Mouse (Mus musculus) intestine, postnatal 0 days (tissue): ENCODE measurements around the gene Adgrl2. TPM values are rescaled to one million over a fixed set of nuclear protein-coding genes. Genes with fewer than 3 reads are reported as not detected.

Experiments used
- ATAC-seq: fragments of 200-750 bp; cut with Nextera tagmentation; 2 replicates; pipeline ENCODE4 v1.8.0; 2017; ENCODE audit warnings: mild to moderate bottlenecking, moderate TSS enrichment, moderate library complexity
- H3K27ac ChIP-seq: fragments of 300-500 bp; sonication (generic); 2 replicates; pipeline ENCODE4 v1.5.1; 2014; ENCODE audit warnings: mild to moderate bottlenecking, low read depth, low read length, moderate library complexity
- H3K27me3 ChIP-seq: fragments of 300-500 bp; sonication (generic); replicated peaks from 2 replicates; pipeline ENCODE4 v1.6.1; 2014; ENCODE audit warnings: low read length, mixed read lengths; ENCODE audit not compliant: control insufficient read depth, insufficient read depth
- H3K36me3 ChIP-seq: fragments of 300-500 bp; sonication (generic); 2 replicates; pipeline ENCODE4 v1.6.1; 2014; ENCODE audit warnings: mild to moderate bottlenecking, moderate library complexity; ENCODE audit not compliant: control insufficient read depth, insufficient read depth
- H3K4me1 ChIP-seq: fragments of 300-500 bp; sonication (generic); replicated peaks from 2 replicates; pipeline ENCODE4 v1.6.1; 2014; ENCODE audit warnings: antibody characterized with exemption, low read length, mixed read lengths; ENCODE audit not compliant: control insufficient read depth, insufficient read depth
- H3K4me2 ChIP-seq: fragments of 300-500 bp; sonication (generic); replicated peaks from 2 replicates; pipeline ENCODE4 v1.6.1; 2014; ENCODE audit warnings: low read depth, mild to moderate bottlenecking, moderate library complexity
- H3K4me3 ChIP-seq: fragments of 300-500 bp; sonication (generic); 2 replicates; pipeline ENCODE4 v1.5.1; 2014; ENCODE audit warnings: low read depth, low read length
- H3K9ac ChIP-seq: fragments of 300-500 bp; sonication (generic); 2 replicates; pipeline ENCODE4 v1.6.1; 2014; ENCODE audit warnings: mild to moderate bottlenecking, low read depth, low read length
- H3K9me3 ChIP-seq: fragments of 300-500 bp; sonication (generic); 2 replicates; pipeline ENCODE4 v1.6.1; 2016; ENCODE audit warnings: mixed run types; ENCODE audit not compliant: control insufficient read depth
- CTCF ChIP-seq: sonication (generic); IDR thresholded peaks from 2 replicates; pipeline ENCODE4 v1.5.1; 2016; ENCODE audit warnings: low read depth, mild to moderate bottlenecking, control low read depth, antibody characterized with exemption, moderate library complexity
- WGBS: fragments of 180-500 bp; shearing (Covaris S2); extraction: QIAGEN DNeasy Blood & Tissue Kit; methylation state at CpG from one replicate; pipeline ENCODE4 v1.1.7; 2014; 5-methylcytosine and 5-hydroxymethylcytosine counted together
- polyA plus RNA-seq: library from polyadenylated mRNA; unstranded; fragments of >200 nt; fragmentation: Nextera tagmentation; extraction: Ambion mirVana; gene quantifications from 2 replicates; pipeline ENCODE4 v1.2.1, GENCODE M21; 2015

The Adgrl2 gene
- polyA plus RNA-seq, 1 experiment from 2014 or later: 20.4 TPM

GRCm38 (mm10) chr3:148921966-148922587 is 68.3 kb downstream of the Adgrl2 start:
- Histone ChIP-seq H3K9ac (no peak overlapping the region), H3K4me1 (no peaks in the 10 kb centered on the region), H3K36me3 (no peaks in the 10 kb centered on the region), H3K4me3 (no peak overlapping the region), H3K27me3 (no peaks in the 10 kb centered on the region), H3K4me2 (no peak overlapping the region), H3K27ac (no peak overlapping the region), H3K9me3 (no peaks in the 10 kb centered on the region)
- ATAC-seq: no peak
- WGBS: 86% methylated on average over 13 of the region's 13 CpGs
- TF ChIP-seq CTCF: no peak

DNA sequence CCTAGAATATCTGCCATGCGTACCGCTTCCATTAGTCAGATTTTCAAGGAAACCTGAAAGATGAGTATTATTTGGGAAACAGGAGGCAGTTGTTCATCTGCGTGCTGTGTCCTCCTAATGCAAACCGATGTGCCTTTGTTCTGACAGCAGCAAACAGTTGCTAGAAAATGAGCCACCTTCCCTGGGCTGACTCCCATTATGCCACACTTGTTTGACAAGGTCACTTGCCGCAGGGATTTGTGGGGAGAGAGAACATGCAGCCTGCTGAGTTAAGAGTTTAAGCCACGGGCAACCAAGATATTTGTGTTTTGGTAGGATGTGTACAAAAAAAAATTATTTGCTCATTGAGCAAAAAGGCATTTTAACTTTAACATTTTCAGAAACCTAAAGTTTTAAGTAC is 69.5 kb downstream of the Adgrl2 start:
- Histone ChIP-seq H3K4me3 (no peak overlapping the region), H3K9ac (no peak overlapping the region), H3K36me3 (no peaks in the 10 kb centered on the region), H3K27ac (no peak overlapping the region), H3K9me3 (no peaks in the 10 kb centered on the region), H3K27me3 (no peaks in the 10 kb centered on the region), H3K4me1 (no peaks in the 10 kb centered on the region), H3K4me2 (no peak overlapping the region)
- no peak for ATAC-seq
- no peak for TF ChIP-seq CTCF
- 72% methylated on average over 6 of the region's 6 CpGs for WGBS

DNA sequence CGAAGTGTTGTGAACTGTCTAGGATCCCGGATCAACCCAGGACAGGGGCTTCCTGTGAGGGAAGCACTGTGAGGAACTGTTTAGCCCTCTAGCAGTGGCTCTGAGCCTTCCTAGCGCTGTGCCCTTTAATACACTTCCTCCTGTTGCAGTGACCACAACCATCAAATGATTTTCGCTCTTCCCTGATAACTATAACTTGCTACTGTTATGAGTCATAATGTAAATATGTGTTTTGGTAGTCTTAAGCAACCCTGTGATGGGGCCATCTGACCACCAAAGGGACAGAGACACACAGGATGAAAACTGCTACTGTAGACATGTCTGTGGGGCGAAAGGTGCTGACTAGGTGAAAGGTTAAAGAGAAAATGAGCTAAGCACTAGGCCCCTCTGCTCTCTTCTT is 71.9 kb downstream of the Adgrl2 start:
- no peak for TF ChIP-seq CTCF
- Histone ChIP-seq H3K9me3 (no peaks in the 10 kb centered on the region), H3K4me2 (no peak overlapping the region), H3K27ac (no peak overlapping the region), H3K4me1 (no peaks in the 10 kb centered on the region), H3K36me3 (no peaks in the 10 kb centered on the region), H3K4me3 (no peak overlapping the region), H3K27me3 (no peaks in the 10 kb centered on the region), H3K9ac (no peak overlapping the region)
- ATAC-seq: peak; percentile 28; the same call in 1 of the 2 replicates
- 57% methylated on average over 5 of the region's 5 CpGs for WGBS

DNA sequence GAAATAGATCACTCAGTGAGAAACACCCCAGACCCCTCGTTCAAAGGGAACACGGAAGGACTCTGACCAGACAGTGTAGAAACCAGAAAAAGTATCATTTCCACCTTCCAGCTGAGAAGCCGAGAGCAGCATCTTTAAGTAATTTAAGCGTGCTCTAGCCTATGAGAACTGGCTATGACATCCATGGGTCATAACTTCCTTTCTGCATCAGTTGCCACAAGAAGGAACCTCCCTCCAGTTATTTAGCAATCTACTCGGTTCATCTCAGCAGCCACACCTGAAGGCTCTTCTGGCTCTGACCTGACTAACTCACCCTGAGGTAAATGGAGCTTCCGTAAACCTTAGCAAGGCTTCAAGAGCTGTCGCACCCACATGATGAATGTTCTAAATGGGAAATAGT is 72.5 kb downstream of the Adgrl2 start:
- ATAC-seq: no peak
- no peak overlapping the region for H3K27ac ChIP-seq

DNA sequence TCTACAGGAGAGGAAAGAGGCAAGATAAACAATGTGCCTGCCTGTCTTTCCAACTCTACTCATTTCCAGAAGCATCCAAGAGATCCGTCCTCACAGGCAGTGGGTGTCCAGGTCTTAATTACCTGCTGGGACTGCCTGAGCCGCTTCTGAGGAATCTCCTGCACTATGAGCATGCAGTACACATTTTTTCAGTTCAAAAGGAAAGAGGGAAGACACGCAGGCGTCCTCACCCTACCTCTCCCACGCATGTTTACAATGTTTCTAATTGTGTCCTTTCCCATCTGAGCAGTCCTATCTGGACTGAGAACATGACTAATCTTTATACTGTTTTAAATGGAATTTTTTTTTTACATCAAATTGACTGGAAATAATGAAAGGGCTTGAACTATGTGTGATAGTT is 74.1 kb downstream of the Adgrl2 start:
- Histone ChIP-seq H3K27me3 (no peaks in the 10 kb centered on the region), H3K9me3 (no peaks in the 10 kb centered on the region), H3K9ac (no peak overlapping the region), H3K4me2 (no peak overlapping the region), H3K27ac (no peak overlapping the region), H3K4me3 (no peak overlapping the region), H3K4me1 (no peaks in the 10 kb centered on the region), H3K36me3 (no peaks in the 10 kb centered on the region)
- ATAC-seq: no peak
- TF ChIP-seq CTCF: no peak
- WGBS: 51% methylated on average over 5 of the region's 5 CpGs

More for the DNA sequence above, 72.5 kb downstream of the Adgrl2 start:
- Histone ChIP-seq H3K4me3 (no peak overlapping the region), H3K27me3 (no peaks in the 10 kb centered on the region), H3K4me1 (no peaks in the 10 kb centered on the region), H3K36me3 (no peaks in the 10 kb centered on the region), H3K9me3 (no peaks in the 10 kb centered on the region), H3K4me2 (no peak overlapping the region), H3K9ac (no peak overlapping the region)
- no peak for TF ChIP-seq CTCF
- WGBS: 74% methylated on average over 7 of the region's 7 CpGs

GRCm38 (mm10) chr3:148912944-148913684 is 77.2 kb downstream of the Adgrl2 start:
- Histone ChIP-seq H3K9me3 (no peaks in the 10 kb centered on the region), H3K27me3 (no peaks in the 10 kb centered on the region), H3K9ac (no peak overlapping the region), H3K4me2 (no peak overlapping the region), H3K27ac (no peak overlapping the region), H3K36me3 (no peaks in the 10 kb centered on the region), H3K4me3 (no peak overlapping the region), H3K4me1 (no peaks in the 10 kb centered on the region)
- ATAC-seq: no peak
- TF ChIP-seq CTCF: no peak
- WGBS: 76% methylated on average over 14 of the region's 14 CpGs
